Mouse (Mus musculus): ENCODE results near the gene Kctd10.

DNA sequence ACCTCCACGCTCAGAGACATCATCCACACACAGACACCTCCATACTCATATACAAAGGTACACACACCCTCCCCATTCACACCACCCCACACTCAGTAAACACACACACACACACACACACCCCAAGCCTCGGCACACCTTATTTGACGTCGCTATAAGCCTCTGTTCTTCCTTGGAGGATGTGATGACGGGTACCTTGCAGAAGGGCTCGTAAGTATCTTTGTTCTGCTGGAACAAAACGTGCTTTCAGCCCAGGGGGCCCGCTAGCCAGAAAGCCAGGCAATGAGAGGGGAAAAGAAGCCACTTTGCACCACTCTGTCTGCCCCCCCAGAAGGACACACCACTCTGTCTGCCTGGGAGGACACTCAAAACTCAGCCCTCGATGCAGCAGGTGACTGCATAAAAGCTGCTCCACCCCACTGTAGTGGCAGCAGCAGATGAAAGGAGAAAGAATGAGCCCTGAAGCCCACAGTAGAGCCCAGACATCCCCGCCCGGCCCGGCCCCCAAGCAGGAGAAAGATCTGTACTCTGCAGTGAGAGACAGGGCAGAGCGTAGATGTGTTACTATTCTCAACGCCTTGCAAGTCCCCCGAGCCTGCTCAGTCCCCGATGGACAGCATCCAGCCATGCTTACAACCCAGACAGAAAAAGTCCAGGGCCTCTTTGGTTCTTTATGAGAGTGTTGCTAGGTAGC is 11.4 kb downstream of the Kctd10 start:
- no peak for TF ChIP-seq HCFC1 (IDR thresholded peaks at IDR 0.05; ENCODE audit: borderline replicate concordance, insufficient read depth, low read length)
- no peak for TF ChIP-seq ZNF384 (IDR thresholded peaks at IDR 0.05; ENCODE audit: low read depth, low read length)
- no peak for TF ChIP-seq MAFK (IDR thresholded peaks at IDR 0.05; ENCODE audit: insufficient read depth, low read depth, low read length)

All from ES-E14 (cell line).